Mouse (Mus musculus) midbrain, postnatal 0 days (tissue): ENCODE data around the gene Efcab7. TPM values are rescaled to one million over a fixed set of nuclear protein-coding genes. Genes with fewer than 3 reads are reported as not detected.

Experiments
- ATAC-seq: fragments of 200-750 bp; cut with Nextera tagmentation; 2 replicates; pipeline ENCODE4 v1.8.0; 2017; ENCODE audit warnings: moderate number of reproducible peaks, mild to moderate bottlenecking, moderate TSS enrichment, moderate library complexity; ENCODE audit not compliant: low FRiP score
- DNase-seq: peaks from one replicate; pipeline ENCODE4 v3.0.0-alpha.2; 2015; ENCODE audit warnings: low spot score
- H3K27ac ChIP-seq: fragments of 300-500 bp; sonication (generic); 2 replicates; pipeline ENCODE4 v1.5.1; 2014; ENCODE audit warnings: low read depth, mild to moderate bottlenecking, low read length, mixed read lengths
- H3K27me3 ChIP-seq: fragments of 300-500 bp; sonication (generic); 2 replicates; pipeline ENCODE4 v1.6.1; 2014; ENCODE audit warnings: low read length, control low read depth, mixed read lengths; ENCODE audit not compliant: insufficient read depth
- H3K36me3 ChIP-seq: fragments of 300-500 bp; sonication (generic); 2 replicates; pipeline ENCODE4 v1.6.1; 2014; ENCODE audit warnings: low read length, control low read depth, mixed read lengths; ENCODE audit not compliant: insufficient read depth
- H3K4me1 ChIP-seq: fragments of 300-500 bp; sonication (generic); 2 replicates; pipeline ENCODE4 v1.6.1; 2014; ENCODE audit warnings: mild to moderate bottlenecking, control low read depth, antibody characterized with exemption, low read length, mixed read lengths; ENCODE audit not compliant: insufficient read depth
- H3K4me2 ChIP-seq: fragments of 300-500 bp; sonication (generic); 2 replicates; pipeline ENCODE4 v1.6.1; 2014; ENCODE audit warnings: low read depth, mild to moderate bottlenecking, low read length, mixed read lengths; ENCODE audit not compliant: poor library complexity, severe bottlenecking
- H3K4me3 ChIP-seq: fragments of 300-500 bp; sonication (generic); 2 replicates; pipeline ENCODE4 v1.5.1; 2014; ENCODE audit warnings: low read depth, mild to moderate bottlenecking, low read length, moderate library complexity
- H3K9ac ChIP-seq: fragments of 300-500 bp; sonication (generic); replicated peaks from 2 replicates; pipeline ENCODE4 v1.6.1; 2014; ENCODE audit warnings: mild to moderate bottlenecking, low read length, moderate library complexity, mixed read lengths; ENCODE audit not compliant: poor library complexity, severe bottlenecking
- H3K9me3 ChIP-seq: fragments of 300-500 bp; sonication (generic); 2 replicates; pipeline ENCODE4 v1.6.1; 2016; ENCODE audit warnings: low read length, control low read depth
- CTCF ChIP-seq: IDR thresholded peaks from 2 replicates; pipeline ENCODE4 v1.5.1; 2016; ENCODE audit warnings: antibody characterized with exemption, mild to moderate bottlenecking
- WGBS: fragments of 180-500 bp; shearing (Covaris S2); extraction: QIAGEN DNeasy Blood & Tissue Kit; methylation state at CpG from one replicate; pipeline ENCODE4 v1.1.7; 2014; 5-methylcytosine and 5-hydroxymethylcytosine counted together
- polyA plus RNA-seq: library from polyadenylated mRNA; unstranded; fragments of >200 nt; fragmentation: Nextera tagmentation; extraction: Ambion mirVana; gene quantifications from 2 replicates; pipeline ENCODE4 v1.2.1, GENCODE M21; 2015
- total RNA-seq: library from RNA; depleted of rRNA; stranded (reverse); fragments of >200 nt; gene quantifications from 2 replicates; pipeline ENCODE4 v1.2.3, GENCODE M21; 2014

Efcab7 gene
- total and polyA plus RNA-seq, 2 experiments from 2014 or later, result 8.3 to 8.6 TPM

- Histone ChIP-seq H3K9me3 (no peaks in the 10 kb centered on the region), H3K36me3 (no peaks in the 10 kb centered on the region), H3K4me3 (peak overlapping the region; percentile 62), H3K9ac (no peak overlapping the region; the same call in 1 of the 2 replicates), H3K4me1 (peaks cover 9% of the 10 kb centered on the region; the same call in 1 of the 2 replicates), H3K27ac (0 out of 2 replicates have a peak overlapping the region, but pooled peaks have one; percentile 92), H3K4me2 (peak overlapping the region; percentile 60), H3K27me3 (no peaks in the 10 kb centered on the region)
- no peak for TF ChIP-seq CTCF
- WGBS, result 42% methylated on average over 10 of the region's 10 CpGs
- ATAC-seq (no peak), DNase-seq (no peak)
These were observed 101.7 kb downstream of the Efcab7 start for GRCm38 (mm10) chr4:99930518-99931239.

- no peaks in the 10 kb centered on the region for H3K9me3 ChIP-seq
- no peaks in the 10 kb centered on the region for H3K27me3 ChIP-seq
- DNase-seq, result no peak
- H3K27ac ChIP-seq, result no peak overlapping the region
- H3K4me1 ChIP-seq, result peaks cover 9% of the 10 kb centered on the region; the same call in 1 of the 2 replicates
- ATAC-seq, result no peak
- no peak overlapping the region; the same call in 1 of the 2 replicates for H3K9ac ChIP-seq
- peak overlapping the region; percentile 60 for H3K4me2 ChIP-seq
- H3K4me3 ChIP-seq, result no peak overlapping the region
- no peaks in the 10 kb centered on the region for H3K36me3 ChIP-seq
- 63% methylated on average over 11 of the region's 11 CpGs for WGBS
- TF ChIP-seq CTCF, result no peak
These were observed 102.2 kb downstream of the Efcab7 start for GRCm38 (mm10) chr4:99931240-99931580.

GRCm38 (mm10) chr4:99931807-99932206 is 102.8 kb downstream of the Efcab7 start:
- Histone ChIP-seq H3K9ac (no peak overlapping the region), H3K36me3 (no peaks in the 10 kb centered on the region), H3K4me2 (no peak overlapping the region), H3K27ac (no peak overlapping the region), H3K4me1 (peaks cover 9% of the 10 kb centered on the region; the same call in 1 of the 2 replicates), H3K4me3 (no peak overlapping the region), H3K9me3 (no peaks in the 10 kb centered on the region), H3K27me3 (no peaks in the 10 kb centered on the region)
- no peak for TF ChIP-seq CTCF
- ATAC-seq, result no peak
- no peak for DNase-seq
- 76% methylated on average over 4 of the region's 4 CpGs for WGBS

- WGBS, result 93% methylated on average over 7 of the region's 7 CpGs
- no peak overlapping the region for H3K27ac ChIP-seq
- TF ChIP-seq CTCF, result no peak
These were observed 105.9 kb downstream of the Efcab7 start for GRCm38 (mm10) chr4:99934859-99935258.

GRCm38 (mm10) chr4:99936278-99936677 is 107.3 kb downstream of the Efcab7 start:
- Histone ChIP-seq H3K9me3 (no peaks in the 10 kb centered on the region), H3K27ac (no peak overlapping the region), H3K4me3 (no peak overlapping the region), H3K4me1 (peaks cover 3% of the 10 kb centered on the region; the same call in 1 of the 2 replicates), H3K36me3 (no peaks in the 10 kb centered on the region), H3K9ac (no peak overlapping the region), H3K4me2 (no peak overlapping the region), H3K27me3 (no peaks in the 10 kb centered on the region)
- DNase-seq, result no peak
- 93% methylated on average over 5 of the region's 5 CpGs for WGBS
- no peak for ATAC-seq
- no peak for TF ChIP-seq CTCF

More at GRCm38 (mm10) chr4:99934859-99935258, 105.9 kb downstream of the Efcab7 start:
- H3K4me2 ChIP-seq, result no peak overlapping the region
- no peaks in the 10 kb centered on the region for H3K9me3 ChIP-seq
- no peak overlapping the region for H3K9ac ChIP-seq
- H3K4me1 ChIP-seq, result peaks cover 9% of the 10 kb centered on the region; the same call in 1 of the 2 replicates
- no peaks in the 10 kb centered on the region for H3K36me3 ChIP-seq
- DNase-seq, result no peak
- no peaks in the 10 kb centered on the region for H3K27me3 ChIP-seq
- H3K4me3 ChIP-seq, result no peak overlapping the region
- no peak for ATAC-seq

GRCm38 (mm10) chr4:99939711-99940505 is 110.9 kb downstream of the Efcab7 start:
- Histone ChIP-seq H3K9me3 (no peaks in the 10 kb centered on the region), H3K27me3 (no peaks in the 10 kb centered on the region), H3K4me2 (no peak overlapping the region), H3K36me3 (no peaks in the 10 kb centered on the region), H3K4me3 (no peak overlapping the region), H3K27ac (no peak overlapping the region), H3K9ac (no peak overlapping the region), H3K4me1 (no peaks in the 10 kb centered on the region; the same call in 1 of the 2 replicates)
- DNase-seq (peak; percentile 72), ATAC-seq (no peak)
- WGBS, result 32% methylated on average over 16 of the region's 16 CpGs
- TF ChIP-seq CTCF, result no peak
